Mouse (Mus musculus) midbrain, embryonic 15.5 days (tissue): ENCODE data around the gene Gla. TPM values are rescaled to one million over a fixed set of nuclear protein-coding genes. Genes with fewer than 3 reads are reported as not detected.
"Not testable (repeated sequence)": the region's sequence is repeated elsewhere in the genome, so short reads cannot be mapped to it uniquely, and the experiment has no call there.

Experiments used
- ATAC-seq: fragments of 200-750 bp; cut with Nextera tagmentation; replicated peaks from 2 replicates; pipeline ENCODE4 v1.8.0; 2017; ENCODE audit warnings: moderate TSS enrichment
- H3K27ac ChIP-seq: fragments of 300-500 bp; sonication (generic); 2 replicates; pipeline ENCODE4 v1.5.1; 2015; ENCODE audit warnings: mild to moderate bottlenecking, inconsistent platforms
- H3K27me3 ChIP-seq: fragments of 300-500 bp; sonication (generic); replicated peaks from 2 replicates; pipeline ENCODE4 v1.6.1; 2015; ENCODE audit warnings: inconsistent platforms
- H3K36me3 ChIP-seq: fragments of 300-500 bp; sonication (generic); replicated peaks from 2 replicates; pipeline ENCODE4 v1.6.1; 2015; ENCODE audit warnings: inconsistent platforms
- H3K4me1 ChIP-seq: fragments of 300-500 bp; sonication (generic); 2 replicates; pipeline ENCODE4 v1.6.1; 2015; ENCODE audit warnings: inconsistent platforms
- H3K4me2 ChIP-seq: fragments of 300-500 bp; sonication (generic); 2 replicates; pipeline ENCODE4 v1.6.1; 2015; ENCODE audit warnings: inconsistent platforms, mild to moderate bottlenecking, moderate library complexity
- H3K4me3 ChIP-seq: fragments of 300-500 bp; sonication (generic); 2 replicates; pipeline ENCODE4 v1.5.1; 2015; ENCODE audit warnings: mild to moderate bottlenecking, inconsistent platforms
- H3K9ac ChIP-seq: fragments of 300-500 bp; sonication (generic); 2 replicates; pipeline ENCODE4 v1.6.1; 2015; ENCODE audit warnings: mild to moderate bottlenecking, inconsistent platforms
- H3K9me3 ChIP-seq: fragments of 300-500 bp; sonication (generic); 2 replicates; pipeline ENCODE4 v1.6.1; 2016; ENCODE audit warnings: inconsistent platforms
- WGBS: fragments of 180-500 bp; shearing (Covaris S2); methylation state at CpG from one replicate; pipeline ENCODE4 v1.1.7; 2015; ENCODE audit warnings: mixed read lengths; 5-methylcytosine and 5-hydroxymethylcytosine counted together
- polyA plus RNA-seq: library from polyadenylated mRNA; unstranded; fragments of >200 nt; fragmentation: Nextera tagmentation; extraction: Ambion mirVana; gene quantifications from 2 replicates; pipeline ENCODE4 v1.2.1, GENCODE M21; 2015

The Gla gene
- polyA plus RNA-seq, 1 experiment from 2014 or later, result 3.7 TPM

GRCm38 (mm10) chrX:134541955-134542308 is 59.0 kb downstream of the Gla start:
- whole genome bisulfite sequencing, result 23% methylated on average over 6 of the region's 6 CpGs
- no peaks in the 10 kb centered on the region for H3K36me3 ChIP-seq
- H3K4me3 ChIP-seq, result peak overlapping the region; percentile 52
- H3K27ac ChIP-seq, result no peak overlapping the region
- no peaks in the 10 kb centered on the region for H3K9me3 ChIP-seq
- no peaks in the 10 kb centered on the region for H3K4me1 ChIP-seq
- H3K27me3 ChIP-seq, result no peaks in the 10 kb centered on the region
- ATAC-seq, result no peak; the same call in 1 of the 2 replicates
- peak overlapping the region; percentile 68 for H3K4me2 ChIP-seq
- peak overlapping the region; percentile 45; the same call in 1 of the 2 replicates for H3K9ac ChIP-seq

GRCm38 (mm10) chrX:134541145-134541954 is 59.6 kb downstream of the Gla start, which contains the start of gene Timm8a1:
TSS of gene Timm8a1 (minus strand) at chrX:134541865.
- Histone ChIP-seq H3K27ac (peak within 1 kb of the TSS; percentile 63; the same call in 1 of the 2 replicates), H3K27me3 (no peaks in the 10 kb centered on the region), H3K36me3 (no peaks in the 10 kb centered on the region), H3K4me3 (peak within 1 kb of the TSS; percentile 52), H3K9ac (peak within 1 kb of the TSS; percentile 45), H3K9me3 (no peaks in the 10 kb centered on the region), H3K4me1 (no peaks in the 10 kb centered on the region), H3K4me2 (peak within 1 kb of the TSS; percentile 68)
- ATAC-seq, result peak; percentile 97
- 30% methylated on average over 46 of the region's 61 CpGs for WGBS

GRCm38 (mm10) chrX:134540414-134541135 is 60.4 kb downstream of the Gla start:
- Histone ChIP-seq H3K4me3 (peak overlapping the region; percentile 52), H3K36me3 (no peaks in the 10 kb centered on the region), H3K4me1 (no peaks in the 10 kb centered on the region), H3K4me2 (peak overlapping the region; percentile 68), H3K27ac (no peak overlapping the region), H3K9ac (peak overlapping the region; percentile 40; the same call in 1 of the 2 replicates), H3K9me3 (no peaks in the 10 kb centered on the region), H3K27me3 (no peaks in the 10 kb centered on the region)
- WGBS, result 32% methylated on average over 12 of the region's 12 CpGs
- peak; percentile 16 for ATAC-seq

- not testable (repeated sequence) for H3K4me1 ChIP-seq, H3K27me3 ChIP-seq, H3K4me2 ChIP-seq, H3K9ac ChIP-seq, H3K36me3 ChIP-seq, H3K27ac ChIP-seq, H3K9me3 ChIP-seq, H3K4me3 ChIP-seq, ATAC-seq
- 90% methylated on average over 10 of the region's 10 CpGs for WGBS
These were observed 61.1 kb downstream of the Gla start for GRCm38 (mm10) chrX:134539795-134540194.

Other genes starting within 250 kb of the Gla start
- gene Drp2, start 196.6 kb downstream of the Gla start, polyA plus RNA-seq, result 23.1 and 27.0 TPM in 2 replicates
- 0.31 and 0.41 TPM in 2 replicates for gene Taf7l, start 124.6 kb downstream of the Gla start, polyA plus RNA-seq
- gene Timm8a1, start 59.3 kb downstream of the Gla start, polyA plus RNA-seq, result 37.8 and 38.1 TPM in 2 replicates
- 0.75 and 0.77 TPM in 2 replicates for gene Btk, start 17.6 kb downstream of the Gla start, polyA plus RNA-seq
- 155 and 158 TPM in 2 replicates for gene Rpl36a, start 15.5 kb downstream of the Gla start, polyA plus RNA-seq
- 145 and 146 TPM in 2 replicates for gene Hnrnph2, start 54 bp upstream of the Gla start, polyA plus RNA-seq
- gene Armcx4, start 85.4 kb upstream of the Gla start, polyA plus RNA-seq, result 6.8 and 7.0 TPM in 2 replicates
- gene Armcx1, start 116.8 kb upstream of the Gla start, polyA plus RNA-seq, result 85.2 and 89.1 TPM in 2 replicates
- 44.8 and 52.8 TPM in 2 replicates for gene Armcx6, start 150.3 kb upstream of the Gla start, polyA plus RNA-seq
- 71.3 and 73.2 TPM in 2 replicates for gene Armcx3, start 155.5 kb upstream of the Gla start, polyA plus RNA-seq
- 92.2 and 101 TPM in 2 replicates for gene Armcx2, start 208.1 kb upstream of the Gla start, polyA plus RNA-seq